Mouse (Mus musculus) splenic B cell, adult 2 months (primary cell): ENCODE results near the gene Il9.

Source experiments
- DNase-seq: peaks from one replicate; pipeline ENCODE4 v3.0.0-alpha.2; 2011; ENCODE audit warnings: low read depth, low spot score
- H3K27me3 ChIP-seq: 2 replicates; pipeline ENCODE4 v1.6.1; 2012; ENCODE audit warnings: mild to moderate bottlenecking, low read length, moderate library complexity, mixed read lengths; ENCODE audit not compliant: control insufficient read depth, poor library complexity, insufficient read depth, severe bottlenecking
- H3K36me3 ChIP-seq: 2 replicates; pipeline ENCODE4 v1.6.1; 2012; ENCODE audit warnings: mild to moderate bottlenecking, low read length, moderate library complexity, mixed read lengths; ENCODE audit not compliant: control insufficient read depth, poor library complexity, insufficient read depth, severe bottlenecking

Il9 gene

DNA sequence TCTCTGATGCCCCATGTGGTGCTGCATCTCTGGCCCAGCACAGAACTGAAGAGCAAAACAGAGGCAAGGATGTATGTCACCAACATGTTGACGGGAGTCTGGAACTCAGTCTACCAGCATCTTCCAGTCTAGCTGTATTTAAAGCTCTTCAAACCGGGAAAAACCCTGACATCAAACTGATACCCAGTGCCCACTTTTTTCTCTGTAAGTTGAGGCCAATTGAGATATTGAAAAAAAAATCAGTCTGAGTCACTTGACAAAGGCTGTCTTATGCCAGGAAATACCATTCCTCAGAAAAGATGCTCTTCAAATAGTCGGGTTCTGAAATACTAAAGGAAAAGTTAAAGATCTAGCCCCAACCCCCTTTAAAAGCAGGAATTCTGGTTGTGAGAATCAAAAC is at the start of gene Il9:
TSS of gene Il9 (minus strand) at position 101 of the 400 bp plus-strand sequence.
- DNase-seq: no peak
- Histone ChIP-seq H3K27me3 (no peaks in the 10 kb centered on the region), H3K36me3 (no peaks in the 10 kb centered on the region)

DNA sequence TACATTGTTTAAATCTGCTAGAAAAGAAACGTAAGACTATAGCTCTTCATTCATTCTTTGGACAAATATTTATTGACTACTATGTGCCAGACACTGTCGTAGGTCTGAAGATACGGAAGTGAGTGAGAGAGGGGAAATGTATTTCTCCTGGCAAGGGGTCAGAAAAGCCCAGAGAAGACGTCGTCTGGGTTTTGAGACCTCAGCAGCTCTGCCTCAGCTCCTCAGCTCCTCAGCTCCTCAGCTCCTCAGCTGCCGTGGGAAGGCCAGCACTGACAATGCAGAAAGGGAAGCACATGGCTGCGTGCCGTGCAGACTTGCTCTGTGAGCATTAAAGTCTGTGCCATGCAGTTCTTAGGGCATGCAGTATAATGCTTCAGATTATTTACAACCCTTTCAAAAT is 47.6 kb upstream of the Il9 start:
- Histone ChIP-seq H3K27me3 (no peaks in the 10 kb centered on the region), H3K36me3 (no peaks in the 10 kb centered on the region)
- no peak for DNase-seq

DNA sequence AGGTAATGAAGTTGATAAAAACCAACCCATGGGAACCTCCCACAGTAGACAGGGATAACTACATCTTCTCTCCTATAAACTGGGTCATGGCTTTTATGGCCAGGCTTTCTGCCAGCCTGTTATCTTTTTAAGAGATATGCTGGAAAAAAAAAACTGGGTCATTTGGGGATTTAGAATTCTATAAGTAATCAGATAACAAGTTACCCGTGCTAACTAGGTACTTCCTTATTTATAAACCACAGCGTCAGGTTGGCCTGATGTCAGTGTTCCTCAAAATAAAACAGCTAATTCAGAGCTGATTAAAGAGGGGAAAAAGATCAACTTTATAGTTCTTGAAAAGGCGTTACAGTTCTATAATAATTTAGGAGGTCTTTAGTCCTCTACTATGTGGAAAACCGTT is 47.0 kb upstream of the Il9 start:
- no peaks in the 10 kb centered on the region for H3K27me3 ChIP-seq
- DNase-seq: no peak
- no peaks in the 10 kb centered on the region for H3K36me3 ChIP-seq

DNA sequence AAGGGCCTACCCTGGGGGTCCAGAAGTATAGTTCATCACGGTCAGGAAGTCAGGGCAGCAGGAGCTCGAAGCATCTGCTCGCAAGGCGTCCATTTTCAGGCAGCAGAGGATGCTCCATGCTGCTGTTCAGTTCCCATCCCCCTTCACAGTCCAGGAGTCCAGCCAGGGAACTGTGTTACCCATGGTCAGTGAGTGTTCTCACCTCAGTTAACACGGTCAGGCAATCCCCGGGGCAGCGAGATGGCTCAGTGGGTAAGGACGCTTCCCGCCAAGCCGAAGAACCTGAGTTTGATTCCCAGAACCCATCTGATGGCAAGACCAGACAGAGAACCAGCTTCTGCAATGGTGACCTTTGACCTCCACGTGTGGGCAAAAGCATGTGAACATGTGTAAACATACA is 46.2 kb upstream of the Il9 start:
- Histone ChIP-seq H3K36me3 (no peaks in the 10 kb centered on the region), H3K27me3 (no peaks in the 10 kb centered on the region)
- no peak for DNase-seq

DNA sequence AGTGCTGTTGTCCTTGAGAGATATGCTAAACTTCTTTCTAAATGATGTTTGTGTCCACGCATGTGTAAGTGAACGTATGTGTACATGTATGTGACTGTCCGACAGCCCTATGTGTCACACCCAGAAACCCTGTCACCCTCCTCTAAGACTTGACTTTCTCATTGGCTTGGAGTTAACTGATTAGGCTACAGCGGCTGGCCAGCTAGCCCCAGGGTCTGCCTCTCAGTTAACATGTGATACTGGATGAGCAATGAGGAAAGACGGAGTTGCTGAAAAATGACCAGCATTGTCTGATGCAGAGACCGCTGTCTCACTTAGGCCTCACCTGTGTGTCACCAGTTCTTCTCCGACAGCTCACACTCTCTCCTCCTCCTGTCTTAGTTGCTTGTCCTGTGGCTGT is 45.8 kb upstream of the Il9 start:
- no peaks in the 10 kb centered on the region for H3K36me3 ChIP-seq
- DNase-seq: no peak
- no peaks in the 10 kb centered on the region for H3K27me3 ChIP-seq

DNA sequence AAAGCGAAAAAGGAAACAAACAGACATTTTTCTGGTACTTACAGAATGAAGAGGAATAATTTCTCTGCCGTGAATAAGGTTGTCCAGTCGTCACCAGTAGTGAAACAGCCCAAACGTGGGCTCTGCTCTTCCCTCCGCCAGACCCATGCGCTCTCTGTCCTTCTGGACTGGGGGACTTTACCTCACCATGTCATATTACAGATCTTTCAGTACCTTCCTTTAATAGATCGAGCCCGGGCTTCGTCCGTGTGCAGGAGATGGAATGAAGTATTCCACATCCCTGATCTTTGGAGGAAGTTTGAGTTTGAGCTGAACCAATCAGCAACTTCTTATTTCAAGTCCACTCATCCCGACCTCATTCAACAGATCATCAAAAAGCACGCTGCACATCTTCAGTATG is 44.8 kb upstream of the Il9 start:
- H3K36me3 ChIP-seq: no peaks in the 10 kb centered on the region
- no peak for DNase-seq

DNA sequence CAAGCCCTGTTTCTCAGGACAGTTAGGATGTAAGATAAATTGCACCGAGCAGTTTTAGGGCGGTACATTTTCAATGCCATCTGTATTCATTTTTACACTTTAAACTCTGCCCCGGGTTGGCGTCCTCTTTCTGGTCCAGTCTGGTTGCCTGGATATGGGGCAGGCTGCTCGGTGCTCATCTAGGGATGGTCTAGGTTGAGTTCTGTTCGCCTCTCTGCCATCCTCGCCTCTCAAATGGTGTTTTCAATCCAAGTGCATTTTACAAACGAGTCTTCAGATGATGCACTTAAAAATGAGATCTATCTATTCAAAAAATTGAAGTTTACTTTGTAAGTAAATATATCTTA is 40.7 kb upstream of the Il9 start:
- no peak for DNase-seq
- Histone ChIP-seq H3K27me3 (no peaks in the 10 kb centered on the region), H3K36me3 (no peaks in the 10 kb centered on the region)

More for the DNA sequence above, 44.8 kb upstream of the Il9 start:
- H3K27me3 ChIP-seq: no peaks in the 10 kb centered on the region

DNA sequence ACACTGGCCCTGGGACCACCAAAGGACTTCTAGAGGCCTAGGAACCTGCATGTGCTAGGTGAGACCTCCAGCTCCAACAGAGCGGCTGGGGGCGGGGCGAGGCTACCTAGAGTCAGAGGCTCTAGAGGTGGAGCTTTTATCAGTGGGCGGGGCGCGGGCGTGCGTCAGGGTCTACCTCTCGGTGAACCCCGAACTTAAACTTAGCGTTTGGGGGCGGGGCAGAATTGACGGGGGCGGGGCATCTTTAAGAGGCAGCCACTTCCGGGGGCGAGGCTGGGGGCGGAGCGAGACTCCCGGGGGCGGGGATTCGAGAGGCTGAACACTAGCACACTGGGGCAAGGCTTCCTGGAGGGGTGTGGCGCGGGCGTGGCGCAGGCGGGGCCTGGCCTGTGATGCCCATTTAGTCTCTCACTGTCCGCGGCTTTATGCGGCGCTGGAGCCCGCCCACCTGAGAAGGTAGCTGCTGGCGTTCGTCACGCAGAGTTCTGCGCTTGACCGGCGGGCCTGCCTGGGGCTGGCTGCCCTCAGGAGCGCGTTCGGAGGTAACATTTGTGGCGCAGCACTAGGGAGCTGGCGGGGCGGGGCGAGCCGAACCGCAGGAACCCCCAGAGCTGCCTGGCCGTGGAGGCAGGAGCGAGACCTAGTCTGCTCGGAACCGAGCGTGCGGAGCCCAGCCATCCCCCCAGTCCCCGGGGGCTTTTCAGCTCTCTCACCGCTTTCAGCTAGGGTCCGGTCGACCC is 40.2 kb upstream of the Il9 start, which contains the start of gene Fbxl21:
TSS of gene Fbxl21 (plus strand) at position 392 of the 740 bp plus-strand sequence.
- no peaks in the 10 kb centered on the region for H3K36me3 ChIP-seq
- peak; percentile 92 for DNase-seq

DNA sequence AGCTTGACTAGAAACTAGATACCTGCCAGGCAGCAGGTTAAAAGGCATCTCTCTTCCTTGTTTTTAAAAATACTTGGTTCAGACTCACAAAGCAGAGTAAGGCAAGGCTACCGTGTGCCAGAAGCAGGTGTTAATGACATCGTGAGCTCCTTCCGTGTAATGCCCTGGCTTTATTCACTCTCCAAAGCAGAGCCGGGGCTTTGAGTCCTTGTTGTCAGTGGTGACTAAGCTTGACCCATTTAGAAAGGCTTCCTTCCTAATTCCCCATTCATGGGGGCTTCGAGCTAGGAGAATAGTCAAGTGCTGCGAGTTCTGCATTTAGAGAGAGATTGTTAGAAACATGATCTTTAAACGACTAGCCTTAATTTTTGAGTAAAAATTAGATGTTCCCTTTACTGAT is 34.8 kb upstream of the Il9 start:
- Histone ChIP-seq H3K27me3 (no peaks in the 10 kb centered on the region), H3K36me3 (no peaks in the 10 kb centered on the region)
- no peak for DNase-seq

More for the DNA sequence above, 40.2 kb upstream of the Il9 start, which contains the start of gene Fbxl21:
- no peaks in the 10 kb centered on the region for H3K27me3 ChIP-seq

DNA sequence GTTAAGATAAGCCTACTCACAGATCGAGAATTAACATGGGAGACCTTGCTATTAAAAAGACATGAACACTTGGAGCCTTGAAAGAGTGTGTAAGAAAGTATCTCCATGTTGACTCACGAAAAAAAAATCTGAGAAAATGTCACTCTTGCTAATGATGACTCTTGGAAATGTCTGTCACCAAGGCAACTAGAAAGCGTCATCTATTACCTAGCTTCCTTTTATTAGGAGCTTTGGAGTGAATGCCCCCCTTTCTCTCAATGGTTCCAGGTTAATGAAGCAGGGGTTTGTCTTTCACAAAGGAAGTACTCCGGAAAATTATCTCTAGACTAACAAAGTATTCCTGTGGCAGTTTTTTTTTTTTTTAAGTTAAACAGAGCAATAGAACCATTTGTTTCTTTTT is 34.3 kb upstream of the Il9 start:
- Histone ChIP-seq H3K27me3 (no peaks in the 10 kb centered on the region), H3K36me3 (no peaks in the 10 kb centered on the region)
- DNase-seq: no peak

DNA sequence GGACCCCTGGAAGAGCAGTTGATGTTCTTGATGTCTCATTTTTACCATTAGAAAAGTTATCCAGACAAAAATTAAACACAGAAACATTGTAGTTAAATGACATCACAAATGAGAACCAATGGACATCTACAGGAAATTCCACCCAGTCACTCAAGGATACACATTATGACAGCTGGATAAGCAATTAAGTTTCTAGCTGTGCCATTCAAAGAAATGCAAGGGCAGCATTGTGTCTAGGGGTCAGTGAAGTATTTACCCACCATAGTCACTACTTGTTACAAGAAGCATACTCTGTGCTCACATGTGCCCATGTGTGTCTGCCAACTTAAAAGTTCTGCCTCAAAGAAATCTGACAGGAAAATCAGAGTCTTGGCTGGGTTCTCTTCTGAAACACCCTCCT is 31.5 kb upstream of the Il9 start:
- DNase-seq: no peak
- no peaks in the 10 kb centered on the region for H3K36me3 ChIP-seq
- no peaks in the 10 kb centered on the region for H3K27me3 ChIP-seq

DNA sequence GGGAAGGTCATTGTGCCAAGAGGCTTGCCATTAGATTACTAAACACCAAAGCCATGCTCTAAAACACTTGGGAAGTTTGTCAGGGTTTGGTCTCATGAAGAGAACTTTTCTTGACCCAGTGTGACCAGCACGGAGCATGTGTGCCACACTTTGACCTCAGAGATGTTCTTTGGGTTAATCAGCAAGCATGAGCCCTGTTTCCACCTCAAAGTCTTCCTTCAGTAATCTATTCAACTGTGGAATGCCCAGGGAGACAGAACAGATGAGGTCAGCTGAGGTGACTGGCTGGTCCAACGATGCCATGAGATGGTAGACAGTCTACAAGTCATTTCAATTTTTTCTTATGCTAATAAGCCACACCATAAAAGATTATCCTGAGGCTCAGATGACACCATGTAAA is 27.8 kb upstream of the Il9 start:
- no peaks in the 10 kb centered on the region for H3K36me3 ChIP-seq
- DNase-seq: no peak

DNA sequence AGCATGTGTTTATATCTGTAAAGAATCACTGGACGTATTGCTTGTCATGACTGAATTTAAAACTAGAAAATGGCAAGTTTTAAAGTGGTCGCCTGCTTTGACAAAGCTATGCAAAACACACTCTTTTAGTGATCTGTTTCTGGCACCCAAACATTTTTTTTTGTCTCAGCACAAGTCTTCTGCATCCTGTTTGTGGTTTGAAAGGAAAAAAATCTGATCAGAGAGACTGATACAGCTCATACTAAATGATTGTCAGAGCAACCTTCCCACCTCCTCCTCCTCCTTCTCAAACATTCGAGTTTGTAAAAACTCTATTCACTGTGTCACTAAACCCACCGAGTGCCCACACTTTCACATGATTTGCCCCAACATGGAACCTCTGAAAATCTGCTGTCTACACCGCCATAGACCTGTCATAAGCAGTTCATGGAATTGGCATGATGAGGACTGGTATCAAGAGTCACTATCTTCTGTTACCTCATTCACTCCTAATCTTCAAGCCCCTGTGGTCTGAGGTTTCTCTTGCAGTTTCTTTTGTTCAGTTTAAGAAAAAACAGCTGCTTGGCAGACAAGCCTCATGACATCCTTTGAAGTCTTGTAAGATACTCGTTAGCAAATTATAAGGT is 24.9 kb upstream of the Il9 start:
- DNase-seq: no peak
- no peaks in the 10 kb centered on the region for H3K36me3 ChIP-seq
- no peaks in the 10 kb centered on the region for H3K27me3 ChIP-seq

More for the DNA sequence above, 27.8 kb upstream of the Il9 start:
- no peaks in the 10 kb centered on the region for H3K27me3 ChIP-seq

DNA sequence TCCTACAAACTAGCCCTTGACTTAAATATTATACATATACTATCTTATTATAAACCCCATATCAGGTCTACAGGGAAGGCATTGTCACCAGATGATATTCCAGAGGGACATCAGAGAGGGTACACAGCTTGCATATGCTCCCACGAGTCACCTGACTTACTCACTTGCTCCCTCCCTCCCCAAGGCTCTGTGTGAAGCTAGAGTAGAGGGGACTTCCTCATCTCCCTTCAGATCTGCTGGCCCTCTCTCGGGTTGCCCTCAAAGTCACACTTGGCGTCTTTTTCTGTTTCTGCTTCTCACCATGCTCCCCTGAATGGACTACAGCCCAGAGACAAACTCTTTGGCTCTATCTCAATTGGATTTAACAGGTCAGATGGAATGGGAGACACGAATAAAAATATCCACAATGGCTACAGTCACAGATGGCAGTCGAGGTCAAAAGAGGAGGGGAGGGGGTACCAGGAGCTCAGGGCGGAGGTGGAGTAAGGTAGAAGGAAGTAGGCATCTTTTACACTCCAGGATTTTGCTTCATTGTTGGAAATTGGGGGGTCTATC is 19.9 kb upstream of the Il9 start:
- DNase-seq: no peak
- H3K27me3 ChIP-seq: no peaks in the 10 kb centered on the region

DNA sequence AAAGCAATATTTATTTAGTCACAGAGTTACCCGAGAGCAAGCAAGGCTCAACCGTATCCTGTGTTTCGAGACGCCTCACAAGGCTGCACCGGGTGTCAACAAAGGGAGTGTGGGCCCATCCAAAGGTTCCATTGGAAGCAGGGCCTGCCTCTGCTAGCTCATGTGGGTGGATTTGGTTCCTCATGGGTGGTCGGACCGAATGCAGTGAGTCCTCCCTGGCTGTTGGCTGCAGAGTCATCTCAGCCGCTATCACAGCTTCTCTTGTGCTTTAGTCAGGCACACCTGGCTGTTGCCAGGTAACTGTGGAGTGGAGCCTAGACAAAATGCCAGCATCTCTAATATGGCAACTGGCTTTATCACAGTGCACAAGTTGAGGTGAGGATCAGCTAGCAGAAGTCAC is 18.6 kb upstream of the Il9 start:
- no peaks in the 10 kb centered on the region for H3K27me3 ChIP-seq
- DNase-seq: no peak
- no peaks in the 10 kb centered on the region for H3K36me3 ChIP-seq

More for the DNA sequence above, 19.9 kb upstream of the Il9 start:
- H3K36me3 ChIP-seq: no peaks in the 10 kb centered on the region
